Mouse (Mus musculus): ENCODE results near the gene B830017H08Rik. TPM values are rescaled to one million over a fixed set of nuclear protein-coding genes. Genes with fewer than 3 reads are reported as not detected.

The B830017H08Rik gene
- polyA plus RNA-seq, 1 experiment from 2014 or later, result not detected

- Histone ChIP-seq H3K4me1 (ENCODE audit: control insufficient read depth, insufficient read depth, low read length) (peaks cover 62% of the 10 kb centered on the region), H3K27ac (ENCODE audit: low read length) (no peak overlapping the region), H3K27me3 (ENCODE audit: control insufficient read depth, insufficient read depth, low read length) (peaks cover 17% of the 10 kb centered on the region; the same call in 1 of the 2 replicates), H3K4me2 (replicated peaks; ENCODE audit: low read depth, low read length) (peak overlapping the region; percentile 42), H3K4me3 (ENCODE audit: low read depth, low read length) (peak overlapping the region; percentile 20; the same call in 1 of the 2 replicates), H3K9me3 (ENCODE audit: control insufficient read depth, low read depth, low read length) (no peaks in the 10 kb centered on the region), H3K36me3 (ENCODE audit: control insufficient read depth, insufficient read depth, low read length) (peaks cover 17% of the 10 kb centered on the region), H3K9ac (replicated peaks; ENCODE audit: low read depth, low read length) (no peak overlapping the region)
- ATAC-seq (ENCODE audit: insufficient number of reproducible peaks, insufficient read depth, low FRiP score, low read depth), result no peak
- WGBS, result 41% methylated on average over 7 of the region's 7 CpGs
Measured at GRCm38 (mm10) chr16:17804982-17805381, 27.9 kb upstream of the B830017H08Rik start.

GRCm38 (mm10) chr16:17806581-17807191, 26.2 kb upstream of the B830017H08Rik start:
- Histone ChIP-seq H3K27me3 (ENCODE audit: control insufficient read depth, insufficient read depth, low read length) (peaks cover 10% of the 10 kb centered on the region; the same call in 1 of the 2 replicates), H3K4me1 (ENCODE audit: control insufficient read depth, insufficient read depth, low read length) (peaks cover 54% of the 10 kb centered on the region)

GRCm38 (mm10) chr16:17807192-17808009, 25.5 kb upstream of the B830017H08Rik start:
- H3K4me2 ChIP-seq (replicated peaks; ENCODE audit: low read depth, low read length), result peak overlapping the region; percentile 67
- peak overlapping the region; percentile 37 for H3K4me3 ChIP-seq (ENCODE audit: low read depth, low read length)
- H3K27me3 ChIP-seq (ENCODE audit: control insufficient read depth, insufficient read depth, low read length), result 0 out of 2 replicates have a peak, but pooled peaks cover 7% of the 10 kb centered on the region
- peaks cover 47% of the 10 kb centered on the region for H3K4me1 ChIP-seq (ENCODE audit: control insufficient read depth, insufficient read depth, low read length)
- H3K9me3 ChIP-seq (ENCODE audit: control insufficient read depth, low read depth, low read length), result no peaks in the 10 kb centered on the region
- peak overlapping the region; percentile 12; the same call in 1 of the 2 replicates for H3K27ac ChIP-seq (ENCODE audit: low read length)
- peaks cover 17% of the 10 kb centered on the region for H3K36me3 ChIP-seq (ENCODE audit: control insufficient read depth, insufficient read depth, low read length)
- peak; percentile 64 for ATAC-seq (ENCODE audit: insufficient number of reproducible peaks, insufficient read depth, low FRiP score, low read depth)
- peak overlapping the region; percentile 48; the same call in 1 of the 2 replicates for H3K9ac ChIP-seq (replicated peaks; ENCODE audit: low read depth, low read length)
- 14% methylated on average over 59 of the region's 73 CpGs for WGBS

More at GRCm38 (mm10) chr16:17806581-17807191, 26.2 kb upstream of the B830017H08Rik start:
- H3K4me3 ChIP-seq (ENCODE audit: low read depth, low read length), result peak overlapping the region; percentile 37
- peak overlapping the region; percentile 67 for H3K4me2 ChIP-seq (replicated peaks; ENCODE audit: low read depth, low read length)
- H3K36me3 ChIP-seq (ENCODE audit: control insufficient read depth, insufficient read depth, low read length), result peaks cover 17% of the 10 kb centered on the region
- no peak overlapping the region for H3K27ac ChIP-seq (ENCODE audit: low read length)
- no peak for ATAC-seq (ENCODE audit: insufficient number of reproducible peaks, insufficient read depth, low FRiP score, low read depth)
- no peaks in the 10 kb centered on the region for H3K9me3 ChIP-seq (ENCODE audit: control insufficient read depth, low read depth, low read length)
- peak overlapping the region; percentile 48; the same call in 1 of the 2 replicates for H3K9ac ChIP-seq (replicated peaks; ENCODE audit: low read depth, low read length)
- WGBS, result 18% methylated on average over 42 of the region's 50 CpGs

- Histone ChIP-seq H3K9me3 (ENCODE audit: control insufficient read depth, low read depth, low read length) (no peaks in the 10 kb centered on the region), H3K4me1 (ENCODE audit: control insufficient read depth, insufficient read depth, low read length) (peaks cover 37% of the 10 kb centered on the region), H3K4me2 (replicated peaks; ENCODE audit: low read depth, low read length) (no peak overlapping the region), H3K27me3 (ENCODE audit: control insufficient read depth, insufficient read depth, low read length) (0 out of 2 replicates have a peak, but pooled peaks cover 3% of the 10 kb centered on the region), H3K27ac (ENCODE audit: low read length) (peak overlapping the region; percentile 82), H3K4me3 (ENCODE audit: low read depth, low read length) (no peak overlapping the region), H3K9ac (replicated peaks; ENCODE audit: low read depth, low read length) (no peak overlapping the region), H3K36me3 (ENCODE audit: control insufficient read depth, insufficient read depth, low read length) (peaks cover 16% of the 10 kb centered on the region)
- no peak for ATAC-seq (ENCODE audit: insufficient number of reproducible peaks, insufficient read depth, low FRiP score, low read depth)
- WGBS, result 84% methylated on average over 4 of the region's 4 CpGs
Measured at GRCm38 (mm10) chr16:17809125-17809524, 23.8 kb upstream of the B830017H08Rik start.

- WGBS, result 16% methylated on average over 7 of the region's 7 CpGs
Measured at GRCm38 (mm10) chr16:17809711-17810110, 23.2 kb upstream of the B830017H08Rik start.

GRCm38 (mm10) chr16:17812120-17812519, 20.8 kb upstream of the B830017H08Rik start:
- H3K4me1 ChIP-seq (ENCODE audit: control insufficient read depth, insufficient read depth, low read length), result peaks cover 16% of the 10 kb centered on the region
- H3K27ac ChIP-seq (ENCODE audit: low read length), result no peak overlapping the region
- ATAC-seq (ENCODE audit: insufficient number of reproducible peaks, insufficient read depth, low FRiP score, low read depth), result no peak
- H3K27me3 ChIP-seq (ENCODE audit: control insufficient read depth, insufficient read depth, low read length), result no peaks in the 10 kb centered on the region
- H3K4me2 ChIP-seq (replicated peaks; ENCODE audit: low read depth, low read length), result no peak overlapping the region
- no peak overlapping the region for H3K4me3 ChIP-seq (ENCODE audit: low read depth, low read length)
- no peak overlapping the region for H3K9ac ChIP-seq (replicated peaks; ENCODE audit: low read depth, low read length)
- peaks cover 13% of the 10 kb centered on the region; the same call in 1 of the 2 replicates for H3K36me3 ChIP-seq (ENCODE audit: control insufficient read depth, insufficient read depth, low read length)
- H3K9me3 ChIP-seq (ENCODE audit: control insufficient read depth, low read depth, low read length), result no peaks in the 10 kb centered on the region
- WGBS, result 4% methylated on average over 5 of the region's 5 CpGs

More at GRCm38 (mm10) chr16:17809711-17810110, 23.2 kb upstream of the B830017H08Rik start:
- no peak overlapping the region for H3K4me3 ChIP-seq (ENCODE audit: low read depth, low read length)
- H3K27ac ChIP-seq (ENCODE audit: low read length), result peak overlapping the region; percentile 82
- H3K9ac ChIP-seq (replicated peaks; ENCODE audit: low read depth, low read length), result no peak overlapping the region
- 0 out of 2 replicates have a peak, but pooled peaks cover 3% of the 10 kb centered on the region for H3K27me3 ChIP-seq (ENCODE audit: control insufficient read depth, insufficient read depth, low read length)
- peaks cover 31% of the 10 kb centered on the region for H3K4me1 ChIP-seq (ENCODE audit: control insufficient read depth, insufficient read depth, low read length)
- peaks cover 14% of the 10 kb centered on the region; the same call in 1 of the 2 replicates for H3K36me3 ChIP-seq (ENCODE audit: control insufficient read depth, insufficient read depth, low read length)
- no peak overlapping the region for H3K4me2 ChIP-seq (replicated peaks; ENCODE audit: low read depth, low read length)
- no peaks in the 10 kb centered on the region for H3K9me3 ChIP-seq (ENCODE audit: control insufficient read depth, low read depth, low read length)
- no peak; the same call in 1 of the 2 replicates for ATAC-seq (ENCODE audit: insufficient number of reproducible peaks, insufficient read depth, low FRiP score, low read depth)

GRCm38 (mm10) chr16:17813173-17813572, 19.7 kb upstream of the B830017H08Rik start:
- H3K9ac ChIP-seq (replicated peaks; ENCODE audit: low read depth, low read length), result no peak overlapping the region
- no peak overlapping the region for H3K4me2 ChIP-seq (replicated peaks; ENCODE audit: low read depth, low read length)
- ATAC-seq (ENCODE audit: insufficient number of reproducible peaks, insufficient read depth, low FRiP score, low read depth), result no peak
- H3K36me3 ChIP-seq (ENCODE audit: control insufficient read depth, insufficient read depth, low read length), result peaks cover 4% of the 10 kb centered on the region; the same call in 1 of the 2 replicates
- H3K4me3 ChIP-seq (ENCODE audit: low read depth, low read length), result no peak overlapping the region
- peaks cover 15% of the 10 kb centered on the region for H3K4me1 ChIP-seq (ENCODE audit: control insufficient read depth, insufficient read depth, low read length)
- 28% methylated on average over 4 of the region's 4 CpGs for WGBS
- H3K9me3 ChIP-seq (ENCODE audit: control insufficient read depth, low read depth, low read length), result no peaks in the 10 kb centered on the region
- no peaks in the 10 kb centered on the region for H3K27me3 ChIP-seq (ENCODE audit: control insufficient read depth, insufficient read depth, low read length)
- no peak overlapping the region for H3K27ac ChIP-seq (ENCODE audit: low read length)
